Mouse (Mus musculus) spleen, postnatal 10 days (tissue): ENCODE data around the gene Dgkh.

Source experiments
- DNase-seq, 2 experiments: peaks; one replicate each; pipeline ENCODE4 v3.0.0; 2021 to 2022; ENCODE audit warnings: low spot score in 2 of 2

The Dgkh gene

GRCm38 (mm10) chr14:78676457-78676856 is 56.1 kb downstream of the Dgkh start:
- no peak for DNase-seq

DNA sequence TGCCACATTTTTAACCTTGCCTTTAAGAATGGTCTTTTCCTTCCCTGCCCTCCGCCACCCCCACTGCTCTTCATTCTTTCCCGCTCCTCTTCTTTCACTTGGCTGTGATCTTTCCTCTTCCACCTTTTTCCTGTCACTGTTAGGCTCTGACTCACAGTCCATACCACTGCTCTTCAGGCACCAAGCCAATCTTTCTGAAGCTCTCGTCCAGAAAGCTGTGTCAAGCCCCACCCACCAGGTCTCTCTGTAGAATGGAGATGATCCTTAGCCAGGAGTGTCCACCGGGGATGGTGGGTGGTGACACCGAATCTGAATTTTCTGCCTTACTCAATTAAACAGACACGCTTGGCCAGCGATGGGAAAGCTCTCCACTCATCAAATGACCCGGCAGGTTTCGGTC is 58.0 kb downstream of the Dgkh start:
- DNase-seq: no peak

- peak in 1 of 2 experiments; percentile 22 for DNase-seq
Observed at GRCm38 (mm10) chr14:78669986-78670385, 62.6 kb downstream of the Dgkh start.

DNA sequence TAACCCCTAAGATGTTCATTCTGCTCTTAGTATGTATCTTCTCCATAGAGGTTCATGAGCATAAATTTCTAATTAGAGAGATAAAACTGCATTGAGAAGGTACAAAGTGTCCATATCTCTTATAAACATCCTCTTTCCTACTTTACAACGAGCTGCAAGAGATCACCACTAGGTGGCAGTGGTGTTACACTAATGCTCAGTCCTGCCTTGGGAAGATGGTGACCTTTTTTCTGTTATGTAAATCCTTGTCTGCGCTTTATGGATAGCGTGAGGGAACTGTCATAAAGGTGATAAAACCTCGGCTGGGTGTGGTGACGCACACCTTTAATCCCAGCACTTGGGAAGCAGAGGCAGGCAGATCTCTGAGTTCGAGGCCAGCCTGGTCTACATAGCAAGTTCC is 64.3 kb downstream of the Dgkh start:
- DNase-seq: peak; percentile 49 to 76

GRCm38 (mm10) chr14:78667763-78668162 is 64.8 kb downstream of the Dgkh start:
- no peak for DNase-seq

- no peak for DNase-seq
Observed at GRCm38 (mm10) chr14:78662641-78663040, 69.9 kb downstream of the Dgkh start.

DNA sequence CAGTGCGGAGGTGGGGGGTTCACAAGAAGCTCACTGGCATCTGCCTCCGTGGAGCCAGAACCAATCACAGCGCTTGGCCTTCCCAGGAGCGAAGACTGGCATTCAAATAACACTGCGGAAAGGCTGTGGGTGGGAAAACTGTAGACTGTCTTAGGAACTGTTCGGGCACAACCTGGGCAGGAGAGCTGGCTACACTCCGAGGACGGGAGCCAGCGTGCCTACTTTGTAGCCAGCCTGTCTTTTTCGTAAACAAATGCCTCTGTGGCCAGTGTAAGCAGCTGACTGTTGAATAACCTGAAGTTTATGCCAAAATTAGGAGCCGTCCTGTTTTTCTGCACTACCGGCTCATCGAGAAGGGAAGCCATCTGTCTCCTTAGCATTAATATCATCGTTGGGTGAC is 71.1 kb downstream of the Dgkh start:
- DNase-seq: no peak

- no peak for DNase-seq
Observed at GRCm38 (mm10) chr14:78658697-78659096, 73.9 kb downstream of the Dgkh start.

- no peak for DNase-seq
Observed at GRCm38 (mm10) chr14:78656832-78657626, 75.5 kb downstream of the Dgkh start.

GRCm38 (mm10) chr14:78654939-78655556 is 77.5 kb downstream of the Dgkh start:
- DNase-seq: no peak

- no peak for DNase-seq
Observed at GRCm38 (mm10) chr14:78654196-78654595, 78.4 kb downstream of the Dgkh start.

DNA sequence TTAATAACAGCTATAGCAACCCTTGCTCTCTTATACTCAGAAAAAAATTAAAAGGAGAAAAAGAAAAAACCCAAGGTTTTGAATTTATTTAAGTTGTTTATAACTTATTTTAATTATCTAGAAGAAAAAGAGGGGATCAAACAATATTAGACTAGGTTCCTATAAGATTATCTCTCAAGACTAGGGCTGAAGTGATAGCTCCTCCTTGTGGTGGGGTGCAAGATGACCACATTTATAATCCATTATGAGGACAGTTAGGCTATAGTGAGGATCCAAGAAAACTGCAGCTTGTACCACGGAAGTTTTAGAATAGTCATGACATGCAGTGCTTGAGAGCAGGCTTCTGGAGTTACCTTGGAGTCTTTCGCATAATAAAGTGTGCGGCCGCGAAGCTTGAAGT is 79.2 kb downstream of the Dgkh start:
- DNase-seq: no peak

- DNase-seq: no peak
Observed at GRCm38 (mm10) chr14:78651696-78652095, 80.9 kb downstream of the Dgkh start.

DNA sequence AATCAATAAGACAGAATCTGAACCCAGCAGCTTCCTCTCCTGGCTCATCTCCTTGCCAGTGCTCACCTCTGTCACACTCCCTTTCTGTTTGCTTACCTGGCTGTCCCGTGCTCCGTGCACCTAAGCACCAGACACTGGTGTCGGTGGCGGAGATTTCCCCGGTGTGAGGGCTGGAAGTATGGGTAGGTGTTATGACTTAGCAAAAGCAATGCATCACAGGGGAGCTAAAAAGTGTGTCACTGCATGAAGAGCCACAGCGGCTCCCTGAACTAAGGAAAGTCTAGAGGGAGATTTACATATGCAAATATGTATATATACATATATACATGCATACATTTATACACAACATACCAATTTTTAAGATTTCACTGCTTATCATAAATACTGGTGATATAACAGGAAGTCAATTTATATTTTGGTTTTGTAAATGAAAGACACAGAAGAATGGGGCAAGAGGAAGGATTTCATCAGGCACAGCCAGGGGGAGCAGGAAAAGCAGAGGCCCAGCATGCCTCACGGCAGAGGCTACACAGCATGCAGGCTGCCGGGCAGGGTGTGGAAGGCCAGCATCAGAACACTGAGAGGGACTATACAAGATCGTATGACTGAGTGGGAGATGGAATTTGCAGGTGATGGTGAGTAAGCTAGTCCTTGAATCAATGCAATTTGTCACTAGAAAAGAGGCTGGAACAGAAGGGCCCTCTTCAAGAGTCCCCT is 82.0 kb downstream of the Dgkh start:
- DNase-seq: no peak

- DNase-seq: no peak
Observed at GRCm38 (mm10) chr14:78649525-78650274, 82.9 kb downstream of the Dgkh start.

DNA sequence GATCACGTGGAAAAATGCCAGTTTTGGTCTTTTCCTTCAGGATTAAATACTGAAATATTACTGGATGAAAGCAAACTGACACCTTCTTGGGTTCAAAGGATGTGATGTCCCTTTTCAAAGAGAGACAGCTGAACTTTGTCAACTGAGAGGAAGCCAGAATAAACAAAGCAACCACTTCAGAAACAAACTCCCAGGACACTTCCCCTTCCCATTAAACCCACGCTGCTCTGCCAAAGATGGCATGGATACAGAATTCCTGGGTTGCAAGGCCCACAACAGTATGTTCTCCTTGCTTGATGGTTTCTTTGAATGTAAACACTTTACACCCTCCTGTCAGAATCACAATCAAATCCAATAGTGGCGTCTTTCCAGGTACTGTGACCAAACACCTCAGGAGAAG is 87.0 kb downstream of the Dgkh start:
- DNase-seq: no peak

DNA sequence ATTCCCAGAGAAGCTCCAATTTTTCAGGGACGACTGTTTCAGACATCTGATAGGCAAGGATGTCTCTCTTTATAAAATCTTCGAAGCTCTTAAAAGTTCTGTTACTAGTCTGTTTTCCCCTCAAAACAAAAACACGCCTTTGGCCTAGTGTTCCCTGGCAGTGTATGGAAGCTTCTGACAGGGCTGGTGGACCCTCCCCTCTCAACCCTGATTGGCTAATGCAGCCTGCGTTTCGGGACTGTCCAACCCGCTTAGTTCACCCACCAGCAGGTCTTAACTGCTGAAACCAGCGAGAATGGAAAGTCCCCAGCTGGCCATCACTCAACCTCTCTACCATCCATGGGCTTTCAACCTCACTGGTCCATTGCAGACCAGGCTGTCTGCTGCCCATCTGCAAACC is 91.3 kb downstream of the Dgkh start:
- no peak for DNase-seq

DNA sequence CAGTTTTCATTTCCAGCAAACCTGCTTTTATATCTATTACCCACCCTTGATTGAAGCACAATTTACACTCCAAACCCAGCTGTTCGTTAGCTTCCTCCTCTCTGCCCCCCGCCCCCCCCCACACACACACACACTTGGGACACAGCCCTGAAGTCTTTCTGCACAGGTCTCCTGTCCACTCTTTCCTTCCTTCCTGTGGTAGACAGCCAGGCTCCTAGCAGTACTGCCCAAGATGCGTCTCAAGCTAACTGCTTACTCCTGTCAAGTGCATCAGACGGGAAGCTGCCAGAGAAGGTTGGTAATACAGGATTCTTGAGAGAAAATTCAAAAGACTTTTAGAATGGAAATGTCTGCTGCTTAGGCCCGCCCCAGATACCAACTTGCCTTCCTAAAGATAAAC is 92.9 kb downstream of the Dgkh start:
- no peak for DNase-seq

GRCm38 (mm10) chr14:78635612-78636400 is 96.8 kb downstream of the Dgkh start:
- DNase-seq: no peak

- DNase-seq: no peak
Observed at GRCm38 (mm10) chr14:78632747-78633146, 99.8 kb downstream of the Dgkh start.
